Mouse (Mus musculus) neutrophil, adult 59 days (primary cell): ENCODE results near the gene Zc3h6. TPM values are rescaled to one million over a fixed set of nuclear protein-coding genes. Genes with fewer than 3 reads are reported as not detected.

Source experiments
- total RNA-seq, 2 experiments: library from RNA; stranded (reverse); gene quantifications; 1 replicate in 1 of 2; 2 replicates in 1 of 2; pipeline ENCODE4 v1.2.4; 2023

The Zc3h6 gene
- 1 to 10 TPM; 2.0 to 2.3 TPM for total RNA-seq

DNA sequence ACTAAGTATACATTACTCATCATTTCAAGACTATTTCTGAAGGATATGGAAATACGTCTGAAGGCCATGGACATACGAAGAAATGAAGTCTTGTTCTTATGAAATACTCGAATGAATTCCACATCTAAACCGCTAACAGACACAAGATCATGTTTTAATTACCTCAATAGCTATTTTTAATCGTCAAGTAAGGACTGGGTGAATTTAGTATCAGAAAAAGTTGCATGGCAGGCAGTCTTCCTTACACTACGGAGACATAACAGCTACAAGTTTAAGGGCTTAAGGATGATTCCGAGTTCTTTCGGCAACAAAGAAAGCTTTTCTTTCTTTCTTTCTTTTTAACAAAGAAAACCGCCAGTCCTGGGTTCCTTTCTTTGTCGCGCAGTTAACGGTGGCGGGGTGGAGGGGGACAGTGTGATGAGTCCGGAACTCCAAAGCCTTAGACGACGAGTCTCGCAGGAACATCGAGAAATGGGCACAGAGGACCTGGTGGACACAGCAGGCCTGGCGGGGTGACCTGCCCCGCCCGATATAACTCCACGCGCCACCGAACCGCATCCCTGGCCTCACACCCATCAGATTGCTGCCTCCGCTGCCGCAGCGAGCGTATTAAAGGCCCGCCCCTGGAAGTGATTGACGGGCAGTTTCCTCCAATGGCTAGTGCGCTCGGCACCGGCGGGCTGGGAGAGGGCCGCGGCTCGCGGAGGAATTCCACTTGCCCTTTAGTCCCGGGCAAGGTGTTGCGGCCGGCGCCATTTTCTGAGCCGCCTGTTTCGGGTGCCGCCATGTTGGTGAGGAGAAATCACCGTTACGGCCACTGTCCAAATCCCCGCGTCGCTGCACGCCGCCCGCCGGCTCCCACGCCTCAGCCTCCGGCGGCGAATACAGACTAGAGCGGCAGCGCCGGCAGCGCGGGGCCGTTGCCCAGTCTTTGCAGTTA lies at the start of gene Zc3h6:
Gene Zc3h6 (plus strand): TSS at position 762 of the 940 bp plus-strand sequence.

DNA sequence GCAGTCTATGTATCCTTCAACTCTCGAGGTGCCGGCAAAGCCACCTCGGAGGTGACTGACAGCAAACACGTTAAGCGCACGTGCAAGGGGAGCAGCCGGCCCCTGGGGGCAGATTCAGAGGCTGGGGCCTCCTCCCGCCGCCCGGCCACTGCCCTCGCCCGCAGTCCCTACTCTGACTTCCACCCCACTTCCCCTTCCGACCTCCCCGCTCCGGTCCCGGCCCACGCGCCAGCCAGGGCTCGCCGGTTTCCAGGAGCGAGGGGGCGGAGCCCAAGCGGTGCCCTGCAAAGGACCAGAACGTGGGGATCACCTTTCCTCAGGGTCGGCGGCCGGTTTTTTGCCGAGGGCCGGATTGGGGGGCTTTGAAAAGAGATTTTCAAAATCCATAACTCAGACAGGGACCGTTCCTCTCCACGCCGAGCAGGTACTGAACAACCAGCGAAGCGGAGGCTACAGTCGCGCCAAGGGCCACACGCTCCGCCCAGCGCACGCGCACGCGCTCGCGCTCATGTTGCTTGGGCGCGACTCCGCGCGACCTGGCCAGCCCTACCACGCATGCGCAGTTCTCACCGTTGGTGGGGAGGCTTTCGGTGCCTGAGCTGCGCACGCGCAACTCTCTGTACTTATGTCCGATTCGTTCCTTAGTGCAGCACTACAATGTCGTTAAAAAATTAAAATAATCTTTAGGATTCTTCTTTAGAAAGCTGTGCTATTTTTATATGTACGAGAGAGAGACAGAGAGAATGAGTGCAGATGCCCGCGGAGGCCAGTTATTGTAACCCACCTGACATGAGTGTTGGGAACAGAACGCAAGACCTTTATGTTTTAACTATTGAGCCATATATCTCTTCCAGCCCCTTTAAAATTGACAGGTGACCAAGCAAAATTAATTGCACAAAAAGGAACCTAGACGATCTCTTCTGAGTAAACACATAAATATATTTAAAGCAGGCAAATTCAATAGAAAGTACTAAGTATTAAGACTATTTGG lies 23.4 kb upstream of the Zc3h6 start, which contains the start of gene Zc3h8:
Gene Zc3h8 (minus strand): TSS at position 540 of the 991 bp plus-strand sequence.

DNA sequence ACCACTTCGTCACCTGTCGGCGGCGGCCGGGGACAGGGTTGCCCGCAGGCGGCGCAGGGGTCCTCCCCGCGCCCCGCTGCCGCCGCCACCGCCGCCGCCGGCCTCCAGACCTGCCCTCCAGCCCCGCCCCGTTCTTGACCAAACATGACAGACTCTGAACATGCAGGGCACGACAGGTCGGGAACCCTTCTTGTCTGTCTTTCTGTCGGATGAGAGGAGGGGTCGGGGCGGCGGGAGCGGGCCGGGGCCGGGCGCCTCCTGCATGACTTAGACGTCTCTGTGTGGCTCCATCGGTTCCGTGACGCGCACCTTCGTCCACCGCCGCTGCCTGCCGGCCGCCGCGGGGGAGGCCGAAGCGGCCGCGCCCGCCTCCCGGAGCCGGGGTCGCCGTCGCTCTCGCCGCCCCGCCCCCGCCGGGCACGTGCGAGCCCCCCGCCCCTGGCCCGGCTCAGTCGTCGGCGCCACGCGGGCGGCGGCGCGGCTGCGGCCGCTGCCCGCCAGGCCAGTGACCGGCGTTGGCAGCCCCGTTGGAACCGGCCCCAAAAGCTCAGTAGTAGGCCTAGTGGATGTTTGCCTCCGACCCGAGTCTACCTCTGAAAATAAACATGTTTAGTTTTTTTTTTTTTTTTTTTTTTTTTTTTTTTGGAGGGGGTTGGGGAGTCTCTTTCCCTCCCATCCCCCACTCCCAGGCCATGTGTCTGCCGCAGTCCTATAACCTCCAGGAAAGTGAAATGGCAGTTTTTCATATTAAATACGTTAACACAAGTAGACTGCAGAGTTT lies 649 bp downstream of the Zc3h6 start, which contains the start of gene Gm10762:
Gene Gm10762 (minus strand): TSS at position 65 of the 781 bp plus-strand sequence.

DNA sequence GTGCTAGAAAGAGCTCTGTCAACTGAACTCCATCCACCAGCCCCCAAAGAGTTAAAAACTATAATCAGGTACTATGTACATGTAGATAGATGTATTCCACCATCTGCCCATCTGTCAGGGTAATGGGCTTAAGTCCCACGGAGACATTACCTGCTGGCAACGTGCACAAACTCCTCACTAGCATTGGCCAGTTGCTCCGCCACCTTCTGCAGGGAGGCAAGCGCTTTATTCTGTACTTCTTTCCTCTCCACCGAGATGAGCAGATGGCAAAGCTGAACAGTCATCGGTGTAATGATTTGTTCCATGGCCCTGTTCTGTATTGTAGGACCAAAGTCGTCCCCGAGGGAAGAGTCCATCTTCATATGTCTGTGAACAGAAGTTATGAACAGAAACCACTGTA lies 80.6 kb downstream of the Zc3h6 start, which contains the start of gene Vinac1:
Gene Vinac1 (minus strand): TSS at position 362 of the 400 bp plus-strand sequence.

DNA sequence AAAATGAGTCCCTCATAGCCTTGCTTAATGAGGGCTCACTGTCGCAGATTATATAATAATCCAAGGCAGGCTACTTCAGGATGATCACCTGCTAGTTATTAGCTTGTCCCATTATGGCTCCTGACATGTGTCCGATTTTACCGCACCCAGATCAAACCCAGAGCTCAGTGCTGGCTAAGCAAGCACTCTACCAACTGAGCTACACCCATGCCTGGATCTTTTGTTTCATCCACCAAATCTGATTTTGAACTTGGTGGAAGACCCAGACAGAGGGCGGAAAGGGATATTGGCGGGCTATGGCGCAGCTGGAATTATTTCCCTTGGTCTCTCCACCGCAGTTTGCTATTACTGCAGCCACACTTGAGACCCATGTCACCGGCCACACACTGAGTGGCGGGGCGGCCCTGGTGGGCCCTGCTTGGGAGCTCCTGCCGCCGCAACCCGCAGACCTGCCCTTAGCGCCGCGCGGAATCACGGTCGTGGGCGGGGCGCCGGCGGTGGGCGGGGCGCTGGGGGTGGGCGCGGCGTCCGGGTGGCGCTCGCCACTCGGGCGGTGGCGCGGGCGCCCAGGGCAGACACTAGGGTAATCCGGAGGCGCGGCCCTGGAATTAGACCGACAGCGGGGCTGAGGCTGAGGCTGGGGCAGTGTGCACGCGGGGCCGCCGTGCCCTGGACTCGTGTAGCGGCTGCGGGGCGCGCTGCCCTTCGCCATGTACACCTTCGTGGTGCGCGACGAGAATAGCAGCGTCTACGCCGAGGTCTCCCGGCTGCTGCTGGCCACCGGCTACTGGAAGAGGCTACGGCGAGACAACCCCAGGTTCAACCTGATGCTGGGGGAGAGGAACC lies 98.5 kb downstream of the Zc3h6 start, which contains the start of gene Ttl:
Gene Ttl (plus strand): TSS at position 506 of the 846 bp plus-strand sequence.

Other genes starting within 250 kb of the Zc3h6 start
- 10 to 100 TPM; 14.5 to 15.3 TPM for gene Tmem87b, start 149.3 kb upstream of the Zc3h6 start, total RNA-seq
- gene Fbln7, start 104.4 kb upstream of the Zc3h6 start, total RNA-seq, result not detected
- 1 to 10 TPM; 1.7 to 2.4 TPM for gene Zc3h8, start 23.3 kb upstream of the Zc3h6 start, total RNA-seq
- gene Gm10762, start 323 bp downstream of the Zc3h6 start, total RNA-seq, result 1 to 10 TPM; 2.6 to 2.9 TPM
- not detected for gene Vinac1, start 80.8 kb downstream of the Zc3h6 start, total RNA-seq
- gene Ttl, start 98.5 kb downstream of the Zc3h6 start, total RNA-seq, result 1 to 10 TPM; 1.4 to 2.9 TPM
- 10 to 100 TPM in 1 of 2 experiments, 1 to 10 TPM in 1; 9.2 to 11.9 TPM for gene Polr1b, start 133.6 kb downstream of the Zc3h6 start, total RNA-seq
- 1 to 10 TPM; 5.7 to 8.4 TPM for gene Chchd5, start 162.3 kb downstream of the Zc3h6 start, total RNA-seq
- 100 to 1,000 TPM; 108 to 120 TPM for gene Slc20a1, start 231.4 kb downstream of the Zc3h6 start, total RNA-seq